Mouse (Mus musculus) brain, adult 2 months (tissue): ENCODE measurements around the gene Zfp109.
"Not testable (repeated sequence)": the region's sequence is repeated elsewhere in the genome, so short reads cannot be mapped to it uniquely, and the experiment has no call there.

Source experiments
- DNase-seq: peaks from one replicate; pipeline ENCODE4 v3.0.0; 2011; ENCODE audit warnings: low read depth, low spot score

Zfp109 gene

GRCm38 (mm10) chr7:24237040-24237791, at the start of gene Zfp109:
Gene Zfp109 (minus strand): TSS chr7:24237560.
- peak; percentile 92 for DNase-seq

DNA sequence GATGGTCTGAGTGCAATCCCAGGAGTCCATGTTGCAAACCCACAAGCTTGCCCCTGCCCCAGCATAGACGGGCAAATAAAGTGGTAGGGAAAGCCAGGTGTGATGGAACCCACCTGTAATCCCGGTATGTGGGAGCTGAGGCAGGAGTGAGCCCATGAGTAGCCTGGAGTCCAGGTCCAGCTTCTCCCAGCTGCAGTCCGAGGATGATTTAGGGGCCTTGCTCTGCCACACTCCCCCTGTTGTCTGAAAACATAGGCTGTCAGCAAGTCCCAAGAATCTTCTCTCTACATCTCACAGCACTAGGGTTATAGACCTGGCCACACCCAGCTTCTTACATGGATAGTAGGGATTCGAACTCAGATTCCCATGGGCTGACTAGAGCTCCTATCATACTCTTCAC, 49.6 kb upstream of the Zfp109 start:
- DNase-seq, result no peak

GRCm38 (mm10) chr7:24286090-24286489, 48.7 kb upstream of the Zfp109 start:
- no peak for DNase-seq

DNA sequence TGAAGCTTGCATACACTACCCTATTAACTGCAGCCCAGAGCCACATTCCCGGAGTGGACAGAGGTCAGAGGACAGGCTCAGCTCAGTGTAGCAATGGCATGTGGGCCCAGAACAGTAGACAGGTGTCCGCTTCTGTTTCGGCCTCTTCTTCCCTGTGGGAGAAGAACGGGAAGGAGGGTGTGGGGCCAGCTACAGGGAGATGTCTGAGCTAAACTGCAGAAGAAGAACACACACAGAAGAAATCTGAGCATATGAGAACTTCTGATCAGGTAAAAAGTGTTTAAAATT, 43.4 kb upstream of the Zfp109 start:
- no peak for DNase-seq

GRCm38 (mm10) chr7:24280031-24280857, 42.9 kb upstream of the Zfp109 start:
- no peak for DNase-seq

GRCm38 (mm10) chr7:24278771-24279170, 41.4 kb upstream of the Zfp109 start:
- DNase-seq, result not testable (repeated sequence)

- no peak for DNase-seq
Observed at GRCm38 (mm10) chr7:24274456-24274855, 37.1 kb upstream of the Zfp109 start.

DNA sequence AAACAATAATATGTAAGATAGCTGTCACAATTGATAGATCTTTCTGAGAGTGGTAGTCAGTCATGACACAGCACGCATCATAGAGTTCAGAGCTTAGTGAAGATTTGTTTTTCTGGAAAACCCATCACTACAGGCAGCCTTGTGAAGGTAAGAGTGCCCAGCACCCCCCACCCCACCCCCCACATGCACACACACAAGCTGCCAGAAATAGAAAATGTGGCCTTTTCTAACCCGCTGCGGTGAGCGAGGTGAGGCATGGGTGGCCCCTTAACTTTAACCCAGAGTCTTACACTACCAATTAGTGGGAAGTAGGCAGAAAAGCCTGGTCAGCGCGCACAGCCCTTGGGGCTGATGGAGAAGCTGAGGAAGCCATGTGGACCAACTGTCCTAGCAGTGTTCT, 33.8 kb upstream of the Zfp109 start:
- no peak for DNase-seq

DNA sequence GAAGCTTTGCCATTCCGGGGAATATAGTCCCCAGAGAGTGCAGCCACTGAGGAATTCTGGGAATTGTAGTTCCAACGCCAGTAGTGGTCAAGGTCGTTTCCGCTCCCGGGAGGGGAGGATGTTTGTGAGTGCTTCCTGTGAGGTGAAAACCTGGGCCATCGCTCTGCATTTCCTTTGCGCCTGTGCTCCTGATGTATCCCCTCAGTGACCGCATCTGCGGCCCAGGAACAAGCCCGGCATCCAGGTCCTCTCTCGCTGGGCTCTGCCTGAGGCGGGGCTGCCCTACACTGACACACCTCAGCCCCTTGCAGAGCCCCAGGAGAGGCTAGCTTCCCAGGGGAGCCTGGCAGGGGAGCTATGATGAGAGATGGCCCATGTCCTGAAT, 32.9 kb upstream of the Zfp109 start, which contains the start of gene Zfp93:
Gene Zfp93 (plus strand): TSS at position 133 of the 385 bp plus-strand sequence.
- peak; percentile 98 for DNase-seq

GRCm38 (mm10) chr7:24269667-24270287, 32.4 kb upstream of the Zfp109 start:
- no peak for DNase-seq

- no peak for DNase-seq
Observed at GRCm38 (mm10) chr7:24269256-24269655, 31.9 kb upstream of the Zfp109 start.

- peak; percentile 39 for DNase-seq
Observed at GRCm38 (mm10) chr7:24268176-24269155, 31.1 kb upstream of the Zfp109 start.

DNA sequence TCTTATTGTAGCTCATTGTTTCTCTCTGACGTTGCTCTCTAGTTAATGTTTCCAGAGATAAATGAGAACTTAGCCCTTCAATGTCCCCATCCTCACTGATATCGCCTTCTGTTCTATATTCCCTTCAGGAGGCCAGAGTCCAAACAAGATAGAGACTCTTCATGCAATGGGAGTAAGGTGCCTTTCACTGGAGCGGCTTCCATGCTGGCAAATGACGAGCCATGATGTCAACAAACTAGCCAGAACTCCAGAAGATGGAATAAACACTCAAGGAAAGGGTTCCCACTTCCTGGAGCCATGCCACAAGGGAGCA, 22.6 kb upstream of the Zfp109 start:
- DNase-seq, result no peak

DNA sequence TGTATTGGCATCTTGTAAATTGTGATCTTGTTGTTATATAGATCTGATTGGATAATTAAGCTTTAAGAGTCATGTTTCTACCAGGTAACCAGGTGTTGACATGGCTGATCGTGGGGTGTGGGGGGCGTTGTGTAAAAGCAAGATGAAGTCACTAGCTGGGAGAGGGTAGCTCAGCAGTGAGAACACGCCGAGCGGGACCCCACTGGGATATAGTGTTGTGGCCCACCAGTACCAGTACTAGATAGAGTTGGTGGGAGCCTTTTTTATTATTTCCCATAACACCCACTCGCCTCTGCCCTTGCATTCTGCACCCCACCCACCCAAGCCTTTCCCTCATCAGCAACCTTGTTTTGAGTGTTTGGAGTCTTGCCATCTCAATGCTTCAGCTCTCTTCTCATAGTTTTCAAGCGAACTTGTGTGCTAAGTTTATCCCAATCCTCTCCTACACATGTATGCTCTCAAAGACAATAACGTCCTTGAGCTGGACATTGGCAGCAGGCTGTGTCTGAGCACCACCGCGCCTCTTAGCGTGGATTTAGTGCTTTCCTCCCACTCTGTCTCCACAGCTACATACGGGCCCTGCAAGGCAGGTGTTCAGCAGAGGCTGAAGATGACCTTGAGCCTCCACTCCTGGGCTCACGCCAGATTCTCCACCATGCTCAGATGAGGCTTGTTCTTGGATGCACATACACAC, 22.1 kb upstream of the Zfp109 start:
- DNase-seq, result peak; percentile 19

DNA sequence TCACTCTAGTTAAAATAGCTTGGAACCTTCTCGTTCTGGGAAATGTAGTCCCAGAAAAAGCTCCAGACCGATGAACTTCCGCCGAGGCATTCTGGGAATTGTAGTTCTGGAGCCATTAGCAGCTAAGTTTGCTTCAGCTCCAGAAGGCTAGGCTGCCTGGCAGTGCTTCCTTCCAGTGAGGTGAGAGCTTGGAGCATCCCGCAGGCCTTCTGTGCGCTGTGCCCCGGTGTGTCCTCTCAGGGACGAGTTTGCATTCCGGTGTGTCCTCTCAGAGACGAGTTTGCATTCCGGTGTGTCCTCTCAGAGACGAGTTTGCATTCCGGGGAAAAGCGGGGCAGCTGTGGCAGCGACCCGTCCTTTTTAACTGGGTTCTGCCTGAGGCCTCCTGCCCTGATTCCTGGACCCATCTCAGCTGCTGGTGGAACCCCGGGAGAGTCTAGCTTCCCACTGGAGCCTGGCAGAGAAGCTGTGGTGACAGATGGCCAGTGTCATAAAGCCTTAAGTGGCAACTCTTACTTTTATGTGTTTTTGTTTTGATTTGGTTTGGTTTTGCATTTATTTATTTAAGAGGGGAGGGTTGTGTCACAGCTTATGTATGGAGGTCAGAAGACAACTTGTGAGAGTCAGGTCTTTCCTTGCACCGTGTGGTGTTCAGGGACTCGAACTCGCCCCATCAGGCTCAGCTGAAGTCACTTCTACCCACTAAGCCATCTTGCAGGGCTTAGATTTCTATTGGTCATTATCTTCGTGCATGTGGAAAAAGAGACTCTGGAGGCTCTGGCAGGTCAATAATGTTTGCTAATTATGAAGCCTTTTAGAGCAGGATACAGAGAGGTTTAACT, 17.5 kb upstream of the Zfp109 start, which contains the start of gene Zfp108:
Gene Zfp108 (plus strand): TSS at position 162 of the 842 bp plus-strand sequence.
- peak; percentile 99 for DNase-seq

DNA sequence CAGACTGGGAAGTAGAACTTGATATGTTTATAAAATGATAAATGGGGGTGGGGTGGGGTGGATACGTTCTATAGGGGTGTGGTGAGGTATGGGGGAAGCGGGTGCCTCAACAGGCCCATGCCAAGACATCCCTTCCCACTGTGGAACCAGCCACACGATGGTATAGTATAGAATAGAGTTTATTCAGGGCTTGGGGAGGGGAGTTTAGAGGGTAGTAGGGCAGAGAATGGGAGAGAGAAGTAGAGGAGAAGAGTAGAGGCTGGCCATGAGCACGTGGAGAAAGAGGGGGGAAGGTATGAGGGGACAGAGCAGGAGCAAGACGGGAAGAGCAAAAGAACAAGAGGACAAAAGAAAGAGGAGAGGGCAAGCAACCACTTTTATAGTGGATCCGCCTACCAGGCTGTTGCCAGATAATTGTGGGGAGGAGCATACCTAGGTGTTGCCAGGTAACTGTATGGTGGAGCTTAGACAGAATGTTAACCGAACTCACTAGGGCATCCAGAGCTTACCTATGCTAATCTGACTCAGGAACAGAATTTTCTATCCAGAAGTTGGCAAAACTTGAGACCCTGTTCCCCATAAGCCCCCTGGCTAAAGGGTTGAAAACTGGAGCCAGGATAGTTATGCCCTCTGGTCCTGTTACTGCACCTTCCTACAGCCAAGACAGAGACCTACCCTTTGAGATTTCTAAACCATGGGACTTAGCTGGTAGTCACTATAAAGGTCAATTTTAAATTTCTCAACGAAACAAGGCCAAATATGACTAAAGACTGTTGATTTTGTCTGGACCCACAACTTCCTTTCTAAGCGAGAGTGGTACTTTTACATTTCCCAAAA, 16.6 kb upstream of the Zfp109 start:
- no peak for DNase-seq

DNA sequence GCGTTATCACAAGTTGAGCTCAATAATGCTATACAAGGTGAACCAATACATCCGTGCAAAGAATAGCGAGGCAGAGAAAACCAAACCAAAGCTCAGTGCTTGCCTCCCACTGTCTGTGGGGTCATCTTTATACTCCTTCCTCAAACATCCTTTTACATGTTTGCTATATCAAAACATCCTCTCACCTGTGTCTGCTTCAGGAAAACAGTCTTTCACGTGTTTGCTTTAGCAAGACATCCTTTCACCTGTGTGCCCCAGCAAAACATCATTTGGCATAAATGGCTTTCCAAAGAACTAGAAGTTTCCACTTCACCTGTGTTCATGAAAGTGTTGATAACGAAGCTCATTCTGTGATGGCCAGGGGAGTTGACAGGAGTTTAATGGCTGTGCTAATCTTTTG, 26.0 kb downstream of the Zfp109 start, which contains the start of gene Zfp111:
Gene Zfp111 (minus strand): TSS at position 101 of the 400 bp plus-strand sequence.
- no peak for DNase-seq

GRCm38 (mm10) chr7:24210296-24210695, 27.1 kb downstream of the Zfp109 start:
- no peak for DNase-seq
